Mouse (Mus musculus) layer of hippocampus, adult 2 months (tissue): ENCODE results near the gene Slc5a11. TPM values are rescaled to one million over a fixed set of nuclear protein-coding genes. Genes with fewer than 3 reads are reported as not detected.

Experiments used
- DNase-seq, 2 experiments: peaks; one replicate each; pipeline ENCODE4 v3.0.0; 2022; ENCODE audit warnings: low spot score in 2 of 2
- H3K27ac ChIP-seq: fragments of 200-600 bp; 2 replicates; pipeline ENCODE4 v1.8.1; 2022
- H3K4me3 ChIP-seq: fragments of 200-600 bp; 2 replicates; pipeline ENCODE4 v1.8.1; 2022; ENCODE audit warnings: mild to moderate bottlenecking
- CTCF ChIP-seq: fragments of 200-600 bp; conservative IDR thresholded peaks from 2 replicates; pipeline ENCODE4 v1.8.1; 2022; ENCODE audit warnings: antibody characterized with exemption, mild to moderate bottlenecking, moderate library complexity
- long read RNA-seq, 2 experiments: library from polyadenylated mRNA; stranded (forward); transcript quantifications; one replicate each; pipeline ENCODE4 v2.0.0; 2021; ENCODE audit warnings: borderline mapping rate in 2 of 2
- total RNA-seq, 2 experiments: library from RNA; stranded (reverse); gene quantifications; 2 replicates each; pipeline ENCODE4 v1.2.3; 2021

The Slc5a11 gene
- total RNA-seq: 1 to 10 TPM in 1 of 2 experiments, under 1 TPM in 1; 0.59 to 1.5 TPM
- long read RNA-seq, experiment 1: 0 reads
- long read RNA-seq, experiment 2: 0 reads

- no peak within 1 kb of the TSS for H3K4me3 ChIP-seq
- TF ChIP-seq CTCF: no peak
- H3K27ac ChIP-seq: peak within 1 kb of the TSS; percentile 51; the same call in 1 of the 2 replicates
- DNase-seq: no peak
Measured at GRCm38 (mm10) chr7:123214365-123215075, at the start of gene Slc5a11. Gene Slc5a11 (plus strand): TSS chr7:123214780.

GRCm38 (mm10) chr7:123167436-123167835 is 47.1 kb upstream of the Slc5a11 start:
- H3K27ac ChIP-seq: no peak overlapping the region
- no peak overlapping the region for H3K4me3 ChIP-seq
- no peak for TF ChIP-seq CTCF
- DNase-seq: no peak

GRCm38 (mm10) chr7:123169618-123170017 is 45.0 kb upstream of the Slc5a11 start:
- H3K27ac ChIP-seq: no peak overlapping the region
- no peak for TF ChIP-seq CTCF
- DNase-seq: no peak
- H3K4me3 ChIP-seq: no peak overlapping the region

GRCm38 (mm10) chr7:123172101-123172500 is 42.5 kb upstream of the Slc5a11 start:
- no peak for DNase-seq
- H3K4me3 ChIP-seq: no peak overlapping the region
- no peak overlapping the region for H3K27ac ChIP-seq
- TF ChIP-seq CTCF: no peak

- no peak for DNase-seq
- TF ChIP-seq CTCF: no peak
- H3K4me3 ChIP-seq: no peak overlapping the region
- H3K27ac ChIP-seq: no peak overlapping the region
Measured at GRCm38 (mm10) chr7:123177215-123177614, 37.4 kb upstream of the Slc5a11 start.

- no peak for TF ChIP-seq CTCF
- no peak for DNase-seq
- Histone ChIP-seq H3K4me3 (no peak overlapping the region), H3K27ac (no peak overlapping the region)
Measured at GRCm38 (mm10) chr7:123181787-123182701, 32.5 kb upstream of the Slc5a11 start.

GRCm38 (mm10) chr7:123184891-123185290 is 29.7 kb upstream of the Slc5a11 start:
- H3K27ac ChIP-seq: no peak overlapping the region
- TF ChIP-seq CTCF: no peak
- DNase-seq: no peak
- no peak overlapping the region for H3K4me3 ChIP-seq

GRCm38 (mm10) chr7:123186463-123186862 is 28.1 kb upstream of the Slc5a11 start:
- DNase-seq: no peak
- TF ChIP-seq CTCF: no peak
- no peak overlapping the region for H3K4me3 ChIP-seq
- no peak overlapping the region for H3K27ac ChIP-seq

GRCm38 (mm10) chr7:123187246-123187645 is 27.3 kb upstream of the Slc5a11 start:
- no peak for DNase-seq
- H3K27ac ChIP-seq: no peak overlapping the region
- H3K4me3 ChIP-seq: no peak overlapping the region
- TF ChIP-seq CTCF: no peak

GRCm38 (mm10) chr7:123188462-123188861 is 26.1 kb upstream of the Slc5a11 start:
- Histone ChIP-seq H3K27ac (no peak overlapping the region), H3K4me3 (no peak overlapping the region)
- DNase-seq: no peak
- no peak for TF ChIP-seq CTCF

- DNase-seq: no peak
- Histone ChIP-seq H3K27ac (no peak overlapping the region), H3K4me3 (no peak overlapping the region)
- TF ChIP-seq CTCF: no peak
Measured at GRCm38 (mm10) chr7:123189762-123190161, 24.8 kb upstream of the Slc5a11 start.

GRCm38 (mm10) chr7:123191731-123192130 is 22.8 kb upstream of the Slc5a11 start:
- no peak for DNase-seq
- TF ChIP-seq CTCF: no peak
- Histone ChIP-seq H3K27ac (no peak overlapping the region), H3K4me3 (no peak overlapping the region)

- no peak for DNase-seq
- no peak for TF ChIP-seq CTCF
- Histone ChIP-seq H3K4me3 (no peak overlapping the region), H3K27ac (no peak overlapping the region)
Measured at GRCm38 (mm10) chr7:123193201-123193600, 21.4 kb upstream of the Slc5a11 start.

- DNase-seq: no peak
- Histone ChIP-seq H3K27ac (no peak overlapping the region), H3K4me3 (no peak overlapping the region)
- TF ChIP-seq CTCF: no peak
Measured at GRCm38 (mm10) chr7:123194696-123195095, 19.9 kb upstream of the Slc5a11 start.
